Mouse (Mus musculus) erythroblast, embryonic 14.5 days (primary cell): ENCODE results near the gene Cbx3.

Experiments
- GATA1 ChIP-seq: IDR thresholded peaks from 2 replicates; pipeline ENCODE4 v1.6.1; 2012; ENCODE audit warnings: low read length, inconsistent platforms, mixed read lengths
- TAL1 ChIP-seq: IDR thresholded peaks from 3 replicates; pipeline ENCODE4 v1.6.1; 2012; ENCODE audit warnings: low read length, inconsistent platforms, mixed read lengths

DNA sequence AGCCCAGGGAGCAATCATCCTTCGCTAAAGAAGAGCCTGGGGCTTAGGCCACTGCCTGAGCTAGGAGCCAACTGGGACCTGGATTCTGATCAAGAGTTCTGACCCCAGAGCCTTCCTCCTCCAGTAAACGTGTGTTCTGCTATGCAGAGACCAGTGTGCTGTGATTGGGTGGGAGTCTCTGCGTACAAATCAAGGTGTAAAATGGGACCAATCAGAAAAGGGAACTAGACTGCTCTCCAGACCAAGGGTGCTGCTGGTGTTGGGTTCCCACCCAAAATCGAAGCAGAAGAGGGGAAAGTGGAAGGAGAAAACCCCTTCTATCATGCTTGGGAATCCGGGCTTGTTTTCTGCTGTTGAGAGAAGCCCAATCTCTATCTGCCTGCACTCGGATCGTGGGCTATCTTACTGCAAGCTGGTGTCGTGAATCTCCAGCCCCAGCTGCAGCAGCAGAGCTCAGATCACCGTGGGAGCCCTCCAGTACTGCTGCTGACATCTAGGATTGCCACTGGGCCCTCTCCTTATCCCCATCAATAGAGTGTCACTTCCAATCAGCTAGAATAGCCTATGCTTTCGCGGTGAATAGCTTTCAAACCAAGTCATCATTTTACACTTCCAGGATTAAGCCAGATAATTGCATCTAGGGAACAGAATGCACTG, 46.6 kb upstream of the Cbx3 start:
- TF ChIP-seq TAL1: no peak
- TF ChIP-seq GATA1: no peak
